Mouse (Mus musculus) c-Kit-negative CD71-positive TER-119-positive erythroid progenitor cells, embryonic 14.5 days (primary cell): Measurements from ENCODE around the gene Zkscan2.

Experiments used
- DNase-seq: peaks from one replicate; pipeline ENCODE4 v3.0.0-alpha.2; 2013; ENCODE audit warnings: low read depth, low spot score

Zkscan2 gene

GRCm38 (mm10) chr7:123500239-123501219 lies at the start of gene Zkscan2:
Zkscan2 (minus strand) TSS chr7:123500449.
- DNase-seq = no peak

- DNase-seq = no peak
Observed at GRCm38 (mm10) chr7:123529190-123529589, 28.9 kb upstream of the Zkscan2 start.

GRCm38 (mm10) chr7:123525761-123526160 lies 25.5 kb upstream of the Zkscan2 start:
- no peak for DNase-seq

- DNase-seq = no peak
Observed at GRCm38 (mm10) chr7:123524218-123524861, 24.1 kb upstream of the Zkscan2 start.

- no peak for DNase-seq
Observed at GRCm38 (mm10) chr7:123507946-123508345, 7.7 kb upstream of the Zkscan2 start.

GRCm38 (mm10) chr7:123503358-123503757 lies 3.1 kb upstream of the Zkscan2 start:
- DNase-seq = no peak

- DNase-seq = no peak
Observed at GRCm38 (mm10) chr7:123499481-123500238, 589 bp downstream of the Zkscan2 start.

- DNase-seq = no peak
Observed at GRCm38 (mm10) chr7:123487703-123488102, 12.5 kb downstream of the Zkscan2 start.

- no peak for DNase-seq
Observed at GRCm38 (mm10) chr7:123467961-123468360, 32.3 kb downstream of the Zkscan2 start.

- peak; percentile 46 for DNase-seq
Observed at GRCm38 (mm10) chr7:123465692-123466387, 34.4 kb downstream of the Zkscan2 start.

GRCm38 (mm10) chr7:123463569-123463968 lies 36.7 kb downstream of the Zkscan2 start:
- no peak for DNase-seq

- peak; percentile 56 for DNase-seq
Observed at GRCm38 (mm10) chr7:123462070-123462501, 38.2 kb downstream of the Zkscan2 start, which contains the start of gene Aqp8. Aqp8 (plus strand) TSS chr7:123462291.

GRCm38 (mm10) chr7:123461316-123461715 lies 38.9 kb downstream of the Zkscan2 start:
- no peak for DNase-seq

- no peak for DNase-seq
Observed at GRCm38 (mm10) chr7:123459247-123459646, 41.0 kb downstream of the Zkscan2 start.

GRCm38 (mm10) chr7:123458309-123458708 lies 41.9 kb downstream of the Zkscan2 start:
- no peak for DNase-seq

- no peak for DNase-seq
Observed at GRCm38 (mm10) chr7:123455088-123455487, 45.2 kb downstream of the Zkscan2 start.

- no peak for DNase-seq
Observed at GRCm38 (mm10) chr7:123453066-123453465, 47.2 kb downstream of the Zkscan2 start.

GRCm38 (mm10) chr7:123452551-123452950 lies 47.7 kb downstream of the Zkscan2 start:
- DNase-seq = no peak

GRCm38 (mm10) chr7:123450515-123450914 lies 49.7 kb downstream of the Zkscan2 start:
- no peak for DNase-seq

- no peak for DNase-seq
Observed at GRCm38 (mm10) chr7:123449676-123450075, 50.6 kb downstream of the Zkscan2 start.

- DNase-seq = no peak
Observed at GRCm38 (mm10) chr7:123448794-123449193, 51.5 kb downstream of the Zkscan2 start.
